Mouse (Mus musculus) small intestine, adult 2 months (tissue): ENCODE measurements around the gene Mog.

ENCODE experiments used
- CTCF ChIP-seq: fragments of 200-500 bp; IDR thresholded peaks from 2 replicates; pipeline ENCODE4 v1.5.1; 2012; ENCODE audit warnings: low read depth, mild to moderate bottlenecking, control low read depth, inconsistent platforms, low read length, moderate library complexity, mixed read lengths; ENCODE audit not compliant: insufficient replicate concordance, insufficient read length; ENCODE audit errors: extremely low read depth
- POLR2A ChIP-seq: fragments of 200-500 bp; IDR thresholded peaks from 2 replicates; pipeline ENCODE4 v1.6.1; 2012; ENCODE audit warnings: low read depth, mild to moderate bottlenecking, control low read depth, inconsistent platforms, low read length, moderate library complexity

- TF ChIP-seq POLR2A: no peak
- no peak for TF ChIP-seq CTCF
Measured at GRCm38 (mm10) chr17:37016333-37016732, 6.9 kb downstream of the Mog start.
